Comparison of ENCODE assay signal across 26 mouse cellular contexts in the genomic region with DNA sequence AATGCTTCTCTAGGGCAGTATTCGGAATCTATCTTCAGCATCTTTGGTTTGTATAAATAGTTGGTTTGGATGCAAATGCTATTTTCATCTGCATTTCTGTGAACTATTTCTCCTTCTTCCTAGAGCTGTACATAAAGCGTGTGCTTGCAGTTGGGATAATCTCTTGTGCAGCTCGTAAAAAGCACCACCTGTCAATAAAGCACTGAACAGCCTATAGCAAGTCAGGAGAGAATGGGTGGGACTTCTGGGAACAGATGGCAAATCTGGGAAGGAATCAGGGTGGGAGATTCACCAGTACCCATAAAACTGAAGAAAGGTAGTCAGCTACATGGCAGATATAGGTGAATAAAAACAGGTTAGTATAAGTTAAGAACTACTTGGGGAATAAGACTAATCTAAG.
DNase-seq lines count a peak whose midpoint lies in the region; ATAC-seq and TF ChIP-seq lines count a peak whose summit lies in the region.
"Had no signal": no experiment of that assay in that cellular context is flagged by ENCODE, and none has a peak within 500 bp of the region (broad histone marks: within the 10 kb centered on the region; RNA-seq: fewer than 3 reads in every experiment).

No protein-coding gene starts in this region.

- no peak overlapping the region for H3K4me2 ChIP-seq in embryonic facial prominence, embryonic 14.5 days (ENCODE audit: low read depth, low read length)
- no peak overlapping the region for H3K4me2 ChIP-seq in forebrain, embryonic 16.5 days (ENCODE audit: low read length)
- no peak overlapping the region for H3K4me2 ChIP-seq in forebrain, embryonic 15.5 days (replicated peaks)
- H3K4me2 ChIP-seq: embryonic facial prominence, embryonic 12.5 days; heart, embryonic 11.5 days; hindbrain, embryonic 12.5 days; hindbrain, embryonic 15.5 days; intestine, embryonic 15.5 days had no signal

- no peak overlapping the region for H3K9ac ChIP-seq in embryonic facial prominence, embryonic 14.5 days (ENCODE audit: low read depth, low read length)
- no peak overlapping the region for H3K9ac ChIP-seq in forebrain, embryonic 16.5 days (replicated peaks; ENCODE audit: low read depth, low read length)
- no peak overlapping the region for H3K9ac ChIP-seq in forebrain, embryonic 15.5 days (replicated peaks)
- H3K9ac ChIP-seq: embryonic facial prominence, embryonic 12.5 days; hindbrain, embryonic 12.5 days; hindbrain, embryonic 15.5 days; intestine, embryonic 15.5 days had no signal

- TF ChIP-seq POLR2A in kidney, adult 2 months (IDR thresholded peaks at IDR 0.05; ENCODE audit: low read depth, low read length), result no peak

- H3K4me3 ChIP-seq in embryonic facial prominence, embryonic 14.5 days (ENCODE audit: low read depth, low read length), result no peak overlapping the region
- H3K4me3 ChIP-seq in embryonic facial prominence, embryonic 10.5 days, result no peak overlapping the region
- H3K4me3 ChIP-seq in forebrain, embryonic 16.5 days (replicated peaks; ENCODE audit: low read length), result no peak overlapping the region
- H3K4me3 ChIP-seq in forebrain, embryonic 15.5 days, result no peak overlapping the region
- H3K4me3 ChIP-seq in kidney, adult 2 months (ENCODE audit: insufficient read depth, low read depth, low read length), result no peak overlapping the region
- H3K4me3 ChIP-seq: embryonic facial prominence, embryonic 12.5 days; erythroblast, embryonic 14.5 days; gastrocnemius, adult 2 months; hindbrain, embryonic 12.5 days; hindbrain, embryonic 15.5 days; intestine, embryonic 15.5 days had no signal

- 51% methylated on average over 3 of the region's 3 CpGs for WGBS in embryonic facial prominence, embryonic 14.5 days
- 58% methylated on average over 3 of the region's 3 CpGs for WGBS in embryonic facial prominence, embryonic 10.5 days
- 50% methylated on average over 3 of the region's 3 CpGs for WGBS in forebrain, embryonic 16.5 days
- WGBS in forebrain, embryonic 15.5 days, result 45% methylated on average over 3 of the region's 3 CpGs
- 64% methylated on average over 3 of the region's 3 CpGs for WGBS in kidney, adult 2 months

- ATAC-seq in embryonic facial prominence, embryonic 14.5 days (ENCODE audit: low read depth), result peak; percentile 55; the same call in 1 of the 2 replicates
- peak; percentile 69; the same call in 1 of the 2 replicates for ATAC-seq in forebrain, embryonic 16.5 days
- no peak for ATAC-seq in forebrain, embryonic 15.5 days (replicated peaks)
- ATAC-seq: intestine, embryonic 15.5 days; Patski had no signal

- H3K9me3 ChIP-seq in embryonic facial prominence, embryonic 14.5 days (ENCODE audit: control insufficient read depth, low read length), result no peaks in the 10 kb centered on the region
- H3K9me3 ChIP-seq in embryonic facial prominence, embryonic 10.5 days, result no peaks in the 10 kb centered on the region
- no peaks in the 10 kb centered on the region for H3K9me3 ChIP-seq in forebrain, embryonic 16.5 days (ENCODE audit: control insufficient read depth, low read length)
- no peaks in the 10 kb centered on the region for H3K9me3 ChIP-seq in forebrain, embryonic 15.5 days
- H3K9me3 ChIP-seq: embryonic facial prominence, embryonic 12.5 days; hindbrain, embryonic 12.5 days; hindbrain, embryonic 15.5 days; intestine, embryonic 15.5 days had no signal

- H3K4me1 ChIP-seq in embryonic facial prominence, embryonic 14.5 days (ENCODE audit: control insufficient read depth, insufficient read depth, low read length), result no peaks in the 10 kb centered on the region
- no peaks in the 10 kb centered on the region for H3K4me1 ChIP-seq in embryonic facial prominence, embryonic 10.5 days
- no peaks in the 10 kb centered on the region for H3K4me1 ChIP-seq in forebrain, embryonic 16.5 days (replicated peaks; ENCODE audit: control insufficient read depth, insufficient read depth, low read length)
- no peaks in the 10 kb centered on the region for H3K4me1 ChIP-seq in forebrain, embryonic 15.5 days
- no peaks in the 10 kb centered on the region for H3K4me1 ChIP-seq in kidney, adult 2 months (ENCODE audit: control insufficient read depth, insufficient read depth, low read length)
- H3K4me1 ChIP-seq: embryonic facial prominence, embryonic 12.5 days; hindbrain, embryonic 12.5 days; hindbrain, embryonic 15.5 days; intestine, embryonic 15.5 days had no signal

- no peak overlapping the region for H3K27ac ChIP-seq in embryonic facial prominence, embryonic 14.5 days (replicated peaks; ENCODE audit: low read depth, low read length)
- H3K27ac ChIP-seq in embryonic facial prominence, embryonic 10.5 days (replicated peaks), result no peak overlapping the region
- no peak overlapping the region for H3K27ac ChIP-seq in forebrain, embryonic 16.5 days (ENCODE audit: low read length)
- no peak overlapping the region for H3K27ac ChIP-seq in forebrain, embryonic 15.5 days (replicated peaks)
- no peak overlapping the region for H3K27ac ChIP-seq in kidney, adult 2 months (ENCODE audit: insufficient read depth, low read depth, low read length)
- H3K27ac ChIP-seq: embryonic facial prominence, embryonic 12.5 days; gastrocnemius, adult 2 months; hindbrain, embryonic 12.5 days; hindbrain, embryonic 15.5 days; intestine, embryonic 15.5 days had no signal

- DNase-seq in embryonic facial prominence, embryonic 14.5 days (ENCODE audit: low spot score), result no peak
- DNase-seq in embryonic facial prominence, embryonic 10.5 days (ENCODE audit: low spot score), result no peak
- DNase-seq in retina, embryonic 14.5 days (ENCODE audit: low spot score), result peak; percentile 30
- DNase-seq in kidney, adult 9 months, result no peak
- no peak for DNase-seq in kidney, adult 2 months
- DNase-seq: adrenal gland, postnatal 10 days; adrenal gland, postnatal 36 days; B cell, adult 2 months; cerebellum, adult 11 months; cerebellum, adult 8-10 months; cerebellum, postnatal 14 days; gastrocnemius, adult 2 months; gastrocnemius, postnatal 14 days; heart, adult 11 months; kidney, adult 11 months had no signal

- H3K36me3 ChIP-seq in embryonic facial prominence, embryonic 14.5 days (ENCODE audit: control insufficient read depth, insufficient read depth, low read length), result no peaks in the 10 kb centered on the region
- no peaks in the 10 kb centered on the region for H3K36me3 ChIP-seq in embryonic facial prominence, embryonic 10.5 days (replicated peaks)
- no peaks in the 10 kb centered on the region for H3K36me3 ChIP-seq in forebrain, embryonic 16.5 days (ENCODE audit: control insufficient read depth, insufficient read depth)
- H3K36me3 ChIP-seq in forebrain, embryonic 15.5 days, result no peaks in the 10 kb centered on the region
- H3K36me3 ChIP-seq in kidney, adult 2 months (ENCODE audit: control insufficient read depth, insufficient read depth, low read length), result no peaks in the 10 kb centered on the region
- H3K36me3 ChIP-seq: embryonic facial prominence, embryonic 12.5 days; G1E; hindbrain, embryonic 12.5 days; hindbrain, embryonic 15.5 days; intestine, embryonic 15.5 days had no signal

- TF ChIP-seq CTCF in kidney, adult 2 months (conservative IDR thresholded peaks at IDR 0.05; ENCODE audit: insufficient read depth, insufficient read length, low read depth, low read length), result no peak

- no peaks in the 10 kb centered on the region for H3K27me3 ChIP-seq in embryonic facial prominence, embryonic 14.5 days (replicated peaks; ENCODE audit: control insufficient read depth, insufficient read depth, low read length)
- H3K27me3 ChIP-seq in embryonic facial prominence, embryonic 10.5 days (replicated peaks; ENCODE audit: low read depth, poor library complexity, severe bottlenecking), result no peaks in the 10 kb centered on the region
- no peaks in the 10 kb centered on the region for H3K27me3 ChIP-seq in forebrain, embryonic 16.5 days (replicated peaks; ENCODE audit: control insufficient read depth, insufficient read depth, low read length)
- H3K27me3 ChIP-seq in forebrain, embryonic 15.5 days, result no peaks in the 10 kb centered on the region
- no peaks in the 10 kb centered on the region; the same call in 1 of the 2 replicates for H3K27me3 ChIP-seq in kidney, adult 2 months (replicated peaks; ENCODE audit: control insufficient read depth, insufficient read depth, low read length)
- H3K27me3 ChIP-seq: CH12.LX; embryonic facial prominence, embryonic 12.5 days; hindbrain, embryonic 12.5 days; intestine, embryonic 15.5 days had no signal
